Mouse (Mus musculus) megakaryocyte, embryonic 14.5 days (primary cell): ENCODE measurements around the gene Cyb561a3.

Experiments used
- FLI1 ChIP-seq: IDR thresholded peaks from 2 replicates; pipeline ENCODE4 v1.6.1; 2012; ENCODE audit warnings: low read length, inconsistent platforms, mixed read lengths
- GATA1 ChIP-seq: IDR thresholded peaks from 3 replicates; pipeline ENCODE4 v1.6.1; 2012; ENCODE audit warnings: mixed read lengths, low read length, inconsistent platforms, borderline replicate concordance

DNA sequence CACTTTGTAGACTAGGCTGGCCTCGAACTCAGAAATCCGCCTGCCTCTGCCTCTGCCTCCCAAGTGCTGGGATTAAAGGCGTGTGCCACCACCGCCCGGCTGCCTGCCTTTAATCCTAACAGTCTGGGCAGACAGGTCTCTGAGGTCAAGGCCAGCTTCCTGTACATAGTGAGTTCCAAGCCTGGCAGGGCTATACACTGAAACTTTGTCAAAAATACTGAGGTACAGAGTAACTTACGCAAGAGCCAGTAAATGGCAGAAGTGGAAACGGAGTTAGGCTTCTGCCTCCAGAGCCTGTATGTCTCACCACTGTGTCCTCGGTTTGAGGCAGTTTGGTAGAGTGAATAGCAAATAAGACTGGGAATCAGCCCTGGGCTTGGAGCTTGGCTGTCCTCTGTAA lies 10.3 kb downstream of the Cyb561a3 start:
- no peak for TF ChIP-seq GATA1
- TF ChIP-seq FLI1 = no peak
